Mouse (Mus musculus): ENCODE results near the gene Musk.

GRCm38 (mm10) chr4:58307421-58307820 lies 21.7 kb downstream of the Musk start:
- no peak for TF ChIP-seq GATA1 (IDR thresholded peaks at IDR 0.05; ENCODE audit: borderline replicate concordance, low read length)
- TF ChIP-seq FLI1 (IDR thresholded peaks at IDR 0.05; ENCODE audit: low read length) = no peak

All from megakaryocyte, embryonic 14.5 days (primary cell).